Mouse (Mus musculus): Measurements from ENCODE around the gene Snd1.

The Snd1 gene

DNA sequence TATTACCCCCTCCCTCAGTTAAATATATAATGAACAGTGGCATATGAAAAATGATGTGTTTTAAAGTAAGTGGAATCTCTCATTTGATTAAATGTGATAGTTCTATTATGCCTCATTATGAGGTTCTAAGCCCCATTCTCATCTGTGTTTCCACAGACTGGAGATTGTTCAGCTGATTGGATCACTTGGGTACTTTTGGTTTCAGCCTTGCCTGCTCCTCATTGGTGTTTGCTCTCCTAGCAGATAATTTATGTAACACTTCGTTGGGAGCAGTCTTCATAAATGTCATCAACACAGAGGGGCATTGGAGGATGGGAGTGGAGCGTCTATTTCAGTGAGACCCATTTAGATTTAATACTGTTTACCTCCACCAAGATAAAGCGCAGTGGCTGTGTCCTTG is 118.8 kb downstream of the Snd1 start:
- DNase-seq (ENCODE audit: extremely low spot score, low spot score), result no peak

GRCm38 (mm10) chr6:28594759-28595158 is 119.8 kb downstream of the Snd1 start:
- no peak for DNase-seq (ENCODE audit: extremely low spot score, low spot score)

DNA sequence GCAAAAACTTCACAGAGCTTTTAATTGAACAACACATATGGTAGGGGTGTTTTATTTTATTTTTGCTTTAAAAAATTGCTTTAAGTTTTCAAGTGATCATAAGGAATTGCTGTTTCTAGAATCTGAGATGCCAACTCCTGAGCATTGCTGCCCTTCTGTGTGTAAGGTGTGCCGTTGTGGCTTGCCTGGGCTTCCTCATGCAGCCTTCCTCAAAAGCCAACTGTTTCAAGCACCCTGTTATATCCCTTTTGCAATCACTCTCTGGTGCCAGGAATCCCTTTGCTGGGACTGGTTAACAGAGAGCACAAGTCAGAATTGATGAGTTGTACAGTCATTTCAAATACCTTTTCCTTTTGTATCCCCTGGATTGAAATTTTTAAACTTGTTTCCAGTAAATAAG is 120.3 kb downstream of the Snd1 start:
- DNase-seq (ENCODE audit: extremely low spot score, low spot score), result no peak

- no peak for DNase-seq (ENCODE audit: extremely low spot score, low spot score)
These were observed 122.3 kb downstream of the Snd1 start for GRCm38 (mm10) chr6:28597266-28597665.

- DNase-seq (ENCODE audit: extremely low spot score, low spot score), result no peak
These were observed 124.2 kb downstream of the Snd1 start for GRCm38 (mm10) chr6:28599120-28599519.

DNA sequence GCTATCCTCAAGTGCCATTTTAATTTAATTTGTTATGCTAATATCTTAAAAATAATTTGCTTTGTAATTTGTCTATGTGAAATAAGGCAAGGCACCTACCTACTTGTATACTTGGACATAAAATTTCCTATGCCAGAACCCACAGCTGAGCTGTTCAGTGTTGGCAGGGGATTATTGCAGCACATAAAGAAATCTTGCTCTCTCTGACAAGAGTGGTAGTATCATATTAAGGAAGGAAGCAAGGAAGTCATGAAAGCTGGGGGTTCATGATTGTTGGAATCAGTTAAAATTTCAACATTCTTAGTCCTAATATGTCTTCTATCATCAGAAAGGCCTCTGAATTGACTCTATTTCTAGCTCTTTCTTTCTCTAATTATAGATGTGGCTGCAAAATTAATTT is 125.5 kb downstream of the Snd1 start:
- no peak for DNase-seq (ENCODE audit: extremely low spot score, low spot score)

GRCm38 (mm10) chr6:28603401-28603800 is 128.5 kb downstream of the Snd1 start:
- no peak for DNase-seq (ENCODE audit: extremely low spot score, low spot score)

GRCm38 (mm10) chr6:28603823-28604222 is 128.9 kb downstream of the Snd1 start:
- no peak for DNase-seq (ENCODE audit: extremely low spot score, low spot score)

GRCm38 (mm10) chr6:28609291-28609690 is 134.4 kb downstream of the Snd1 start:
- DNase-seq (ENCODE audit: extremely low spot score, low spot score), result no peak

DNA sequence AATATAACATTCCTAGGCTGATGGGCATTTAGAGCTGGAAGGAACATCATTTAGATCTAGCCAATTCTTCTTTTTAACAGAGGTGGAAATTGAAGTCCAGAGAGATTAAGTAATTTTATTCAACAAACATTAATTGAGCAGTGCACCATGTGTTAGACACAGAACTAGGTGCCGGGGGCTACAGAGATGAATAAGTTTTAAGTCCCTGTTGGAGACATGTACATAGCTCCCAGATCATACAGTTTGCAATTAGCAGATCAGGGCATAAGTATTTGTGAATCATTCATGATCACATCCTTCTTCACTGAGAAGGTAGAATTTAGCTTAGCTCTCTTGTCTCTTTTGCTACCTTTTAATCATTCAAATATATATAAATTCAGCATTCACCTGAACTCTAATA is 135.2 kb downstream of the Snd1 start:
- no peak for DNase-seq (ENCODE audit: extremely low spot score, low spot score)

- DNase-seq (ENCODE audit: extremely low spot score, low spot score), result no peak
These were observed 138.5 kb downstream of the Snd1 start for GRCm38 (mm10) chr6:28613441-28613840.

GRCm38 (mm10) chr6:28614856-28615255 is 139.9 kb downstream of the Snd1 start:
- DNase-seq (ENCODE audit: extremely low spot score, low spot score), result no peak

GRCm38 (mm10) chr6:28615408-28615807 is 140.5 kb downstream of the Snd1 start:
- DNase-seq (ENCODE audit: extremely low spot score, low spot score), result no peak

DNA sequence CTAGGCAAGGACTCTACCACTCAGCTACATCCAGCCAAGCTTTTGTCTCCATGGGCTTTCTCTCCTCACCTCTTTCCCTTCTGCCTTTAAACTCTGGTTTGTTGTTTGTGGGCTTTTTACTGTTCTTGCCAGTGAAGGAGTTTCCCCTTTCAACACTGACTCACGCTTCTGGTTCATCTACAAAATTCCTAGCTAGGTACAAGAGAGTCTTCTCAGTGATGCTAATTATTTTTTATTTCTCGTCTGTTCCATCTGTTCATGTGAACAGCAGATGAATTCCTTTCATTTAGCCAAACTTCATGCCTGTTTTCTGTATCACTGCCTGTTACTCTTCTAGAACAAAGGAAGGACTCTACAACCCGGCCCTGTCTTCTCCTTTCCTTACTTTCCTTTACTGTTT is 141.0 kb downstream of the Snd1 start:
- no peak for DNase-seq (ENCODE audit: extremely low spot score, low spot score)

DNA sequence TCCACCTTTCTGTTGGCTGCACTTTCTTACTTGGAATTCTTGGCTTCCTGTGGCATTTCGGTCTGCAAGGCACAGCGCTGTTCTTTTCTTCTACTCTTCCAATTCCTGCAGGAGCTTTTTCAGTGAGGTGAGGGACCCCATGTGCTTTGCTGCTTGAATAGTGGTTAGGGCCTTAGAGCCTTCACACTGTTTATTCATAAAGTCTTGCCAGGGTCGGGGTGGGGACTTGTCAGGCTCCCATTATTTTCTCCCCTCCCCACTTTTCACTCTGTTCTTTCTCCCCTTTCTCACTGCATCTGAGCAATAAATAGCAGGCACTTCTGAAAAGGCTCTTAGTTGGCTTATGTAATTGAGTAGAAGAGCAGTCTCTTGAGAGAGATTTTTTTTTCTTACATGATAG is 143.4 kb downstream of the Snd1 start:
- DNase-seq (ENCODE audit: extremely low spot score, low spot score), result no peak

DNA sequence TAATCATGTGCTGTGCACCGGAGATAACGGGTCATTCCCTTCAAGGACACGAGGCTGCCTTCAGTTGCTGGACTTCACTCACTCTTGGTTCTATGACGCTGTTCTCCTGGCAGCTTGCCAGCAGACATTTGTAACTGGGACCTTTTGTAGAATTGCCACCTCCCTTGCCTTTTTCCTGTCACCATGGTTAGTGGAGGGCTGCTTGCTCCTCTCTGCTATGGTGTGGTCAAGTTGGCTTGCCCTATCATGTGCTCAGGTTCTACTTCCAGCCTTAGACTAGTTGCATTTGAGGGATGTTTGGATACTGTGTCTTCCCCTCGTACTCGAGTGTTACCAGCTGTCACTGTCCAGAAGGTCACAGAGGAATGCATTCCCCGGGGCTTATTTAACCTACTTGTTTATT is 143.8 kb downstream of the Snd1 start:
- peak; percentile 22 for DNase-seq (ENCODE audit: extremely low spot score, low spot score)

DNA sequence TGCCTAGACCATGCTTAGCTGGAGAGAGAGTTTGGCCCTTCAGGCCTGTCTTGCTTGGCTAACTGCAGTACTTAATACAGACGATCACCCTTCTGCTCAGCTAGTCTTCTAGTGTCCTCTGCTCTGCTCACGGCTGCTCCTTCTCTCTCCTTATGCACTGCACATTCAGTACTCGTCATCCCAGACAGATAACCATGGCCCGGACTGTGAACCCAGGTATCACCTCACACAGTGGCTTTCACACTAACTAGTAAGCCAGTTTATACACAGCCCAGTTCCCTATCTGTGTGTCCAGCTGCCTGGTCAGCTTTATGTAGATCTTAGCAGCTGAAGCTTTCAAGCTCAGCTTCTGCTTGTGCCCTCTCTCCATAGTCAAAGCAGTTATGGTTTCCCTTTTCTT is 146.5 kb downstream of the Snd1 start:
- no peak for DNase-seq (ENCODE audit: extremely low spot score, low spot score)

- DNase-seq (ENCODE audit: extremely low spot score, low spot score), result no peak
These were observed 147.0 kb downstream of the Snd1 start for GRCm38 (mm10) chr6:28621961-28622360.

- no peak for DNase-seq (ENCODE audit: extremely low spot score, low spot score)
These were observed 147.6 kb downstream of the Snd1 start for GRCm38 (mm10) chr6:28622522-28622921.

- no peak for DNase-seq (ENCODE audit: extremely low spot score, low spot score)
These were observed 148.0 kb downstream of the Snd1 start for GRCm38 (mm10) chr6:28622963-28623362.

DNA sequence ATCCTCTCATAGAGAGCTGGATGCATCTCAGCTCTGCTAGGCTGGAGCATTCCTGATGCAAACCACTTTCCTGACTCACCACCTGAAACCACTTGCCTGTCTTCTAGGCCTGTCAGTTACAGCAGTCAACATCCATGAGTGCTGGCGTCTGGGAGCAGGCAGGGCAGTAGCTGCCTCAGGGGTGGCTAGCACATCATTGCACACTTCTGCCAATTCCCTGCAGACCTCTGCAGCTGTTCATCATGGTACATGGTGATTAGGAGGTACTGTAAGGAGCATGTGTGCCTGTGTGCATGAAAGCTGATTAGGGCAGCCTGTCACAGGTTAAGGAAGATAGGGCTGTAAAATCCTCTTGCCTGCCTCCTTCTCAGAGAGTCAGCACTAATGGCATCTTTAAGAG is 153.5 kb downstream of the Snd1 start:
- DNase-seq (ENCODE audit: extremely low spot score, low spot score), result no peak

DNA sequence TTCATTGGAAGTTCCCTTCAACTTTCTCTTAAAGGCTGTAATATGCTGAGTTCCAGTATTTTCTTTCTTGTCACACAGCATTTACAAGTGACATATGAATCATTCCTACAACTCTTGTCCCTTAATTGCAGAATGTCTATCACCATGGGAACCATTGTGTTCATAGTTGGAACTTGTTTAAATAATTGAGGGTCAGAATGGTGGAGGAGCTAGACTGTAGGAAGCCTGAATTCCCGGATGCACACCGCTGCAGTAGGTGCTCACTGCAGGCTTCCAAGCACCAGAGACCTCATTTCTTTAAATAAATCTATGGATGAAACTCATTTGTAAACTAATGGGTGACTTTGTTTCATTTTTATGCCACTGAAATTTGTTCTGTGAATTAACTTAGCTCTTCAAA is 154.9 kb downstream of the Snd1 start:
- no peak for DNase-seq (ENCODE audit: extremely low spot score, low spot score)

DNA sequence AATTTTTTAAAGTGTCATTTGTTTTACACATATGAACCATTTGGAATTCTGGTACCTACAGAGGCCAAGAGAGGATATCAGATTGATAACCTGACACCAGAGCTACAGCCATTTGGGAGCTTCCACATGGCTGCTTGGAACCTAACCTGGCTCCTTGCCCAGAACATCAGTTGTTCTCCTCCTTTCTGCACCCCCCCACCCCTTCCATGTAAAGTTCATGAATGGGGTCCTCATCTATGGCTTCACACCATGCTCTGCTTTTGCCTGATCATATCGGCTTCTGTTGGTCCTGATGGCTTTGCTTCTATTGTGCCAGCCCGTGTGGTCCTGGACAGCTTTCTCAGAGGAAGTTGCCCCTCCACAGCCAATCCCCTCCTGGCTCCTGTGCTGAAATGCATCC is 156.0 kb downstream of the Snd1 start:
- no peak for DNase-seq (ENCODE audit: extremely low spot score, low spot score)

- no peak for DNase-seq (ENCODE audit: extremely low spot score, low spot score)
These were observed 158.2 kb downstream of the Snd1 start for GRCm38 (mm10) chr6:28633120-28633519.
